Mouse (Mus musculus) Muller cell, postnatal 12 days (primary cell): ENCODE measurements at regions not wholly inside any gene's neighbourhood (a gene's known extent, or its start where the extent isn't known, plus 50 kb on each side); places are given as distances from the start of the nearest gene placed in this dataset.

Source experiments
- DNase-seq: peaks from one replicate; pipeline ENCODE4 v3.0.0-alpha.2; 2015; ENCODE audit errors: inconsistent ontology term

- peak; percentile 92 for DNase-seq
Measured at GRCm38 (mm10) chr3:54443791-54444190, 82.9 kb downstream of the Postn start.

DNA sequence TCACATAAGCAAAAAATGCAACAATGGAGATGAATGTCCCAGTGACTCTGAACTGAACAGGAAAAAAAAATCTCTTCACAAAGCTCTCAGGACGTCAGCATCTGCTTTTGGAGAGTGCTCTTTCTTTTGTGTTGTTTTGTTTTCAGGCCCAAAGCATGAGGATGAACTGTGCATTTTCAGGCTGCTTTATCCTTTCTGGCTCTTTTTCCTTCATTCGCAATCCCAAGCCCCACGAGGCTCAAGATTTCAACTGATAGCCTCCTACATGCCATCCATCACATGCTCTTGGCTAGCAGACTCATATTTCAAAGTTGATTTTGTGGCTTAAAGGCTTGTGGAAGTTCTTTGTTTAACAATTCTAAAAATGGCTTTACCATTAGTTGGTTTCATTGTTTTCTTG is 86.0 kb downstream of the Postn start:
- no peak for DNase-seq

DNA sequence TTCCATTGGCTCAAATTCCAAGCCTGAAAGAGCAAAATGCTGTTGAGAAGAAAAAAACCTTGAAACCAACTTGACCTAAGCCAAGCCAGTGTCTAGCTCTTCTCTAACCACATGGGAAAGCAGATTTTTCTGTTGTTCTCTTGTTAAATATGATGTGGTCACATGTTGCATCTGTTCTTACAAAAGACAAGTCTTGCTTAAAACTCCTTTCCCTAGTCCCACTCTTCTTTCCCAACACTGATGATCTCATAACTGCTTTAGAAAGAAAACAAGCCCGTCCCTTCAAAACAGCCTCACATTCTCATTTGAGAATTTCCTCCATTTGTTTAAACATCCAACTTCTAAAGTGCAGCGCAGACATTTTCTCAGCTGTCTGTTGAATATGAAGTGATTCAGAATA is 96.5 kb downstream of the Postn start:
- DNase-seq, result no peak

DNA sequence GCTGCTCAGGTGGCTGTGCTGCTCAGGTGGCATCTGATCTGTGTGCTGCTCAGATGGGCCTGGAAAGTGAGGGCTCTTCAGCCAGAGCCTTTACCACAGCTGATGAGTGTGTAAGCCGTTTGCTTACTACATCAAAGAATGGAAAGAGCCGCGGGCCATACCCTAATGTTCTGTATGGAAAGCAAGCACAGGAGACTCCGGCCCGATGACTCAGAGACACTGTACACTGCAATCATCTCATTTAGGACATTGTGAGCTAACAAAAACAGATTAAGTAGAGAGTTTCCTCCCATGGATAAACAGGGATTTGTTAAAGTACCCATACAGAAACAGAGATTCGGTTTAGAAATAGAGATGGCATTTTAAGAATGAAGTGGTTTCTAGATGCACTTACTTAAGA is 100.5 kb downstream of the Postn start:
- no peak for DNase-seq

DNA sequence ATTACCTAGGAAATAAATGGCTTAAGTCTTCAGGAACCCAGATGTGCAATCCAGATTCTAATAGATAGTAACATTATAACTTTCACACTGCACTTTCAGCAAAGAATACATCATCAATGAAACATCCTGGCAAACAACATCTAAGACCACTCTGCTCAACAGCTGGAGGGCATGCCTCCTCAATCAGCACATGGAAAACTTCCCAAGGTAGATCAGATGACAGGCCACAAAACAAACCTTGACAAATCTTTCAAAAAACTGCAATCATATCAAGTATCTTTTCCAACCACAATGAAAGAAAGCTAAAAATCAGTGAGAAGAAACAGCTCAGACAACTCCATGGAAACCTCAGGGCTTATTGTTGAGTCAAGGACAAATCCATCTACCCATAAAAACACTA is 105.2 kb downstream of the Postn start:
- no peak for DNase-seq

- DNase-seq, result no peak
Measured at GRCm38 (mm10) chr3:54474209-54474608, 113.3 kb downstream of the Postn start.

DNA sequence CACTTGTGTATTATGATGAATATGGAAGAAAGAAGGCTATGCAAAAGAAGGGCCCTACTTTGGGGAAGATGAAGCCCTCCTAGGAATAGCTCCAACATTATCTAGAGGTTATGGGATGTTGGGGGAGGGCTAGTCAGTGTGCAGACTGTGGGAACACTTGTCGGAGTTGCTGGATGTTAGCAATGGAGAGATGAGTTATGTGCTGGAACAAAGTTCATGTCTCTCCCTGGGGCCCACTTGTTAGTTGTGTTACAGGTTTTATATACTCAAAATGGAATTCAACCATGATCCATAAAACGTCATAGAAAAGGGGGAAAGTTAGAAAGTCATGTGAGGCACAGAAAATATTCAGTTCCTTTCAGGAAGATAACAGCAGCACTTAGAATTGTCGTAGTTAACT is 115.0 kb downstream of the Postn start:
- no peak for DNase-seq

DNA sequence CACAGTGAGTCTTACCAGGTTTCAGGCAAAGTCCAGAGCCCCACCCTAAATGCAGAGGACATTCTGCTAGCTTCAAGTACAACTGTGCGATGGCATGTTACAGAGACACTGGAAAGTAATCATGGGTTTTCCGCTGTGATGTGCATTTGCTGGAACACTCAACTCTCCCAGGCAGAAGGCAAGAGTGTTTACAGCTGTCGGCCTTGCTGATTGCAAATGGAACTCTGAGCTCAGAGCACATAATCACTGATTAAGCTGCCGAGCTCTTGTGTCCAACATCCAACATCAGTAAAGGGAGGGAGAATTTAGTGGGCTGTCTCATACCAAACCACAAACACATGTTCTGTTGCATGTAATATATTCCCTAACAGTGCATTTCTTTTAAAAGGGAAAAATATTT is 117.1 kb downstream of the Postn start:
- DNase-seq, result no peak

GRCm38 (mm10) chr3:54480251-54480650 is 119.3 kb downstream of the Postn start:
- DNase-seq, result peak; percentile 88

DNA sequence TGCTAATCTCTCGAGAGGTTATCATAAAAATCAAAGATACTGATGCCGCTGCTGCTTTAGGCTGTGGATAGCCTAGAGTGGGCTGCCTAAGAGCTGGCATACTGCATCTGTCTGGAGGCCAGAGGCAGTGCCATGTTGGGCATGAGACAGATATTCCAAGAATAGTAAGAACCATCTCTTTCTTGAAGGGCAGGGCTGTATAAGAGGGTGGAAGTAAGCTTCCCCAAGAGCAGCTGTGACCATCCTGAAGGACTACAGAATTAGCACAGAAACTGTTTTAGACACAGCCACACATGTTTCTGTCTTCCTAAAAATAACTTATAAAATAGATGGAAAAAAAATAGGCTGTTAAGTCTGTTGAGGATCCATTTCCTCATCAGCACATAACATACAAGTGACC is 126.4 kb downstream of the Postn start:
- DNase-seq, result no peak

GRCm38 (mm10) chr3:54487844-54488243 is 126.9 kb downstream of the Postn start:
- DNase-seq, result no peak

- DNase-seq, result no peak
Measured at GRCm38 (mm10) chr3:54490249-54490900, 129.5 kb downstream of the Postn start.

DNA sequence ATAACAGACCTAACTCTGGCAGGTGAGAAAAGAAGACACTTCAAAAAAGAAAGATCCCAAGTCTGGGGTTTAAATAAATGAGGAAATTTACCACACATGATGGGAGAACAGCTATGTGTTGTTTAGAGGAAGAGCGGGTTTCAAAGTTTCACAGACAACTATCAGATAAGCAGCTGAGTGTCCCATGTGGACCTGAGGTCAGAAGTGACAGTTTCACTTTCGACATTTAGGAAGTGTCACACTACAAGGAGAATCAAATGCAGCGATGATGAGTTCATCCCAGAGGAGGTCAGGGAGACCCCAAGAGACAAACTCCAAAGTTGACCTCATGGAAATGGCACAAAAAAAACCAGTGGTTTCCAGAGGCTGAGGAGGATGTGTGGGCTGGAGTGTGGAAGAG is 132.7 kb downstream of the Postn start:
- DNase-seq, result no peak

GRCm38 (mm10) chr3:54504997-54505396 is 144.1 kb downstream of the Postn start:
- DNase-seq, result no peak

GRCm38 (mm10) chr3:54507575-54507974 is 146.7 kb downstream of the Postn start:
- no peak for DNase-seq

GRCm38 (mm10) chr3:54508906-54509305 is 148.0 kb downstream of the Postn start:
- no peak for DNase-seq

GRCm38 (mm10) chr3:54517251-54517650 is 156.3 kb downstream of the Postn start:
- DNase-seq, result no peak

DNA sequence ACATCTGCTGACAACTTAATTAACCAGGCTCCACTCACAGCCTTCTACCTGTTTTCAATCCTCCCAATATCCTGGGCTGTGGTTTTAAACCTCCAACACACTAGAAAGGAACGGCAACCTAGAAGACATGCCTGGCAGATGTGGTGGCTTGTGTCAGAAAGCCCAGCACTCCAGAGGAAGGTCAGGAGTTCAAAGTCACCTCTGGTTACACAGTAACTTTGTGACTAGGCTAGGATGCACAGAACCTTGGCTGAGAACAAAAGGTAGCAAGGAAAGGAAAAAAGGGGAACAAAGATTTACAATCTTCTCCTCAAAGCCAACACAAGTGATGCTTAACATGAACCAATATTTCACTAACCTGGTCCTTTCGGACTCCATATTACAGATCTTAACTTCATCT is 161.8 kb downstream of the Postn start:
- no peak for DNase-seq

GRCm38 (mm10) chr3:54526618-54527017 is 165.7 kb downstream of the Postn start:
- peak; percentile 56 for DNase-seq

- no peak for DNase-seq
Measured at GRCm38 (mm10) chr3:54528292-54528691, 164.3 kb upstream of the Supt20 start.

DNA sequence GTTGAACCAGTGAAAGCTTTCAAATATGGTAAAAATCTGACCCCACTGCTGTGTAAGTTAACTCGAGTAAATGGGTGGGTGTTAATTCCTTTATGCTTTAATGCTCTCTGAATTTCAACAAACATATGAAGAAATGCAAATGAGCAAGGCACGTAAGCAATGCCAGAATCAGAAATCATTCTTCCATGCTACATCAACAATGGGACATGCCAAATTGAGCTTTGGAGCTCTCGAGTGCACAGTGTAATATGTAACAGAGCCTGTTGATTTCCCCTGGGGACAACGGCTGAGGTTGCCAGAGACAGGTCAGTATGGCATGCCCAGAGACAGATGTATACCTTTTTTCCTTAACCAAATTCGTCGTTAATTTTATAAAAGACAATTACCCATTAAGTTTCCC is 162.4 kb upstream of the Supt20 start:
- DNase-seq, result no peak

GRCm38 (mm10) chr3:54535361-54535760 is 157.2 kb upstream of the Supt20 start:
- peak; percentile 53 for DNase-seq

- DNase-seq, result no peak
Measured at GRCm38 (mm10) chr3:54538055-54538454, 154.6 kb upstream of the Supt20 start.

DNA sequence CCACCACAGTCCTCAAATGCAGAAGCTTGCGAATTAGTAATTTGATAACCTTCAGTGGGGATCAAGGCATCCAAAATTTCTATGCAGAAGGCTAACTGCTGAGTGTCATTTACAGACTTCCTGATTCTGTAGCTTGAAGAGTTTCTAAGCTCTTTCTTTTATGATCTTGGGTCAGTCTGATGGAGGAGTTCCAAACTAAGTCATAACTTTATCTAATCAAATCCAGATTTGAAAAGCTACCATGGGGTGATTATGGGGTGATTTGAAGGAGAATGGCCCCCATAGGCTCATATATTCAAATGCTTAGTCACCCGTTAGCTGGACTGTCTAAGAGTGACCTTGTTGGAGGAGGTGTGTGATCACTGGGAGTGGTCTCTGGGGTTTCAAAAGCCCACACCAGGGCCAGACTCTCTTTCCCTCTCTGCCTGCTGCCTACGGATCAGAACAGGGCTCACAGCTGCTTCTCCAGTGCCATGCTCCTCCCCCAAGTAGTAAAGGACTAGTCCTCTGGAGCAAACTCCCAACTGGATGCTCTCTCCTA is 152.0 kb upstream of the Supt20 start:
- DNase-seq, result no peak
